In the genomic region with DNA sequence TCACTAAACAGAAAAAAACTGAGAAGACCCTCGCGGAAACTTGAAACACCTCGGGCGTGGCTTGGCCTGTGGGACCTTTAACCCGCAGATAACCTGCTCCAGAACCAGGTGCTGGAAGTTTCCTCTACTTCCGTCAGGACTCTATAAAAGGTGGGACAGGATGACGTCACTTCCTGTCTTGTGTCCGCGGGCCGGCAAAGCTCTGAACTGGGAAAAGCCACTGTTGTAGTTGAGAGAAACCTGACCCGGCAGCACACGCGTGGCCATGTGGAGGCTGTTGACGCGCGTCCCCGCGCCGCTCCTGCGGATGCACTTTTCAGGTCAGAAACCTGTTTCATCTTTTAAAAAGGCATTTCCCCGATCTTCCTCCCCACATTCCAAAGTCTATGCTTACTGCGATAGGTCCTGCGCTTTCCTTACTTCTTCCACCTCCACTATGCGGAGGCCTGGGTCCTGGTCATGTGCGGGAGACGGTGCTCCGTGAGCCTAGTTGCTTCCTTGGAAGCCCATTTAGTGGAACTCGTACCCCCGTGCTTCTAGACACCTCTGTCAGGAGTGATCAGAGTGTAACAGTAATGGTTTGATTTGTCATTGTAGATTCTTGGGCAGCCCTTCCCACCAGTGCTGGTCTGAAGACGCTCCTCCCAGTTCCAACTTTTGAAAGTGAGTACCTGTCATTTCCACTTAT, we compare ENCODE assay signal across 8 mouse cellular contexts. TPM values are rescaled to one million over a fixed set of nuclear protein-coding genes. Genes with fewer than 3 reads are reported as not detected.
DNase-seq lines count a peak whose midpoint lies in the region; ATAC-seq and TF ChIP-seq lines count a peak whose summit lies in the region.

A gene (plus strand): TSS at position 187 of the 688 bp plus-strand sequence.

- TF ChIP-seq CTCF in kidney, postnatal 0 days (IDR thresholded peaks at IDR 0.05; ENCODE audit: low read depth) = no peak

- peaks cover 24% of the 10 kb centered on the region for H3K36me3 ChIP-seq in heart, embryonic 12.5 days
- H3K36me3 ChIP-seq in kidney, postnatal 0 days (ENCODE audit: insufficient read depth, low read length) = peaks cover 8% of the 10 kb centered on the region
- peaks cover 10% of the 10 kb centered on the region; the same call in 1 of the 2 replicates for H3K36me3 ChIP-seq in liver, embryonic 11.5 days (ENCODE audit: control insufficient read depth, insufficient read depth, low read length)
- H3K36me3 ChIP-seq in stomach, embryonic 14.5 days (ENCODE audit: control insufficient read depth, insufficient read depth, low read length) = peaks cover 7% of the 10 kb centered on the region; the same call in 1 of the 2 replicates

- H3K27ac ChIP-seq in heart, embryonic 12.5 days (ENCODE audit: poor library complexity, severe bottlenecking) = peak within 1 kb of the TSS; percentile 36; the same call in 1 of the 2 replicates
- peak within 1 kb of the TSS; percentile 32; the same call in 1 of the 2 replicates for H3K27ac ChIP-seq in kidney, postnatal 0 days
- H3K27ac ChIP-seq in liver, embryonic 11.5 days (ENCODE audit: low read depth, low read length) = no peak within 1 kb of the TSS
- H3K27ac ChIP-seq in stomach, embryonic 14.5 days (ENCODE audit: low read length) = peak within 1 kb of the TSS; percentile 44

- DNase-seq in CD4-positive helper T cell, adult 2 months (ENCODE audit: low read depth, low spot score) = peak; percentile 92
- peak; percentile 75 for DNase-seq in brain, embryonic 18.5 days (ENCODE audit: low read depth, low spot score)
- DNase-seq in kidney, postnatal 0 days (ENCODE audit: low spot score) = peak; percentile 93
- DNase-seq in liver, embryonic 11.5 days (ENCODE audit: low spot score) = peak; percentile 82
- peak; percentile 97 for DNase-seq in naive thymus-derived CD4-positive, alpha-beta T cell, adult 2 months (ENCODE audit: low read depth)

- H3K9me3 ChIP-seq in heart, embryonic 12.5 days (replicated peaks) = no peaks in the 10 kb centered on the region
- no peaks in the 10 kb centered on the region for H3K9me3 ChIP-seq in kidney, postnatal 0 days (replicated peaks; ENCODE audit: low read length)
- H3K9me3 ChIP-seq in liver, embryonic 11.5 days (ENCODE audit: control insufficient read depth, low read length) = no peaks in the 10 kb centered on the region
- H3K9me3 ChIP-seq in stomach, embryonic 14.5 days (ENCODE audit: control insufficient read depth, low read depth, low read length) = no peaks in the 10 kb centered on the region

- peak within 1 kb of the TSS; percentile 83 for H3K9ac ChIP-seq in heart, embryonic 12.5 days
- peak within 1 kb of the TSS; percentile 69 for H3K9ac ChIP-seq in kidney, postnatal 0 days (ENCODE audit: low read depth, low read length)
- peak within 1 kb of the TSS; percentile 62 for H3K9ac ChIP-seq in liver, embryonic 11.5 days (ENCODE audit: low read depth, low read length)
- H3K9ac ChIP-seq in stomach, embryonic 14.5 days (replicated peaks; ENCODE audit: low read depth, low read length) = peak within 1 kb of the TSS; percentile 52

- 0 out of 2 replicates have a peak, but pooled peaks cover 5% of the 10 kb centered on the region for H3K27me3 ChIP-seq in heart, embryonic 12.5 days (replicated peaks)
- H3K27me3 ChIP-seq in kidney, postnatal 0 days (ENCODE audit: insufficient read depth, low read length) = no peaks in the 10 kb centered on the region
- H3K27me3 ChIP-seq in liver, embryonic 11.5 days (replicated peaks; ENCODE audit: control insufficient read depth, insufficient read depth, low read length) = no peaks in the 10 kb centered on the region
- no peaks in the 10 kb centered on the region for H3K27me3 ChIP-seq in stomach, embryonic 14.5 days (ENCODE audit: control insufficient read depth, insufficient read depth, low read length)

- WGBS in heart, embryonic 12.5 days = under 1% methylated on average over 30 of the region's 30 CpGs
- WGBS in kidney, postnatal 0 days = under 1% methylated on average over 30 of the region's 30 CpGs
- under 1% methylated on average over 30 of the region's 30 CpGs for WGBS in liver, embryonic 11.5 days
- WGBS in stomach, embryonic 14.5 days = under 1% methylated on average over 30 of the region's 30 CpGs

- peaks cover 7% of the 10 kb centered on the region for H3K4me1 ChIP-seq in heart, embryonic 12.5 days (replicated peaks)
- H3K4me1 ChIP-seq in kidney, postnatal 0 days (replicated peaks; ENCODE audit: insufficient read depth, low read length) = peaks cover 5% of the 10 kb centered on the region; the same call in 1 of the 2 replicates
- H3K4me1 ChIP-seq in liver, embryonic 11.5 days (replicated peaks; ENCODE audit: control insufficient read depth, insufficient read depth, low read length) = no peaks in the 10 kb centered on the region
- 0 out of 2 replicates have a peak, but pooled peaks cover 6% of the 10 kb centered on the region for H3K4me1 ChIP-seq in stomach, embryonic 14.5 days (ENCODE audit: control insufficient read depth, insufficient read depth, low read length)

- peak; percentile 95 for ATAC-seq in erythroid progenitor cell, adult 5-6 weeks (replicated peaks; ENCODE audit: low FRiP score, poor library complexity, severe bottlenecking)
- ATAC-seq in heart, embryonic 12.5 days (ENCODE audit: insufficient number of reproducible peaks, low FRiP score) = peak; percentile 91
- ATAC-seq in kidney, postnatal 0 days (replicated peaks; ENCODE audit: low FRiP score, low read depth) = peak; percentile 93
- peak; percentile 86 for ATAC-seq in liver, embryonic 11.5 days (replicated peaks; ENCODE audit: low FRiP score)
- ATAC-seq in stomach, embryonic 14.5 days (ENCODE audit: insufficient number of reproducible peaks, insufficient read depth, low FRiP score, low read depth) = peak; percentile 89

- peak within 1 kb of the TSS; percentile 86 for H3K4me3 ChIP-seq in heart, embryonic 12.5 days
- peak within 1 kb of the TSS; percentile 54 for H3K4me3 ChIP-seq in kidney, postnatal 0 days (replicated peaks; ENCODE audit: low read depth, low read length)
- H3K4me3 ChIP-seq in liver, embryonic 11.5 days (ENCODE audit: low read depth, low read length) = peak within 1 kb of the TSS; percentile 73
- H3K4me3 ChIP-seq in stomach, embryonic 14.5 days (ENCODE audit: low read depth, low read length) = peak within 1 kb of the TSS; percentile 69

- H3K4me2 ChIP-seq in heart, embryonic 12.5 days = peak within 1 kb of the TSS; percentile 85
- H3K4me2 ChIP-seq in kidney, postnatal 0 days (ENCODE audit: low read length) = peak within 1 kb of the TSS; percentile 64
- H3K4me2 ChIP-seq in liver, embryonic 11.5 days = peak within 1 kb of the TSS; percentile 59
- H3K4me2 ChIP-seq in stomach, embryonic 14.5 days (replicated peaks; ENCODE audit: low read depth, low read length) = peak within 1 kb of the TSS; percentile 74

RNA-seq across cellular contexts. Expression of the gene that starts here (rescaled TPM):
- total RNA-seq in erythroid progenitor cell, adult 5-6 weeks (2015; ENCODE audit: low replicate concordance) = 19.8 and 21.0 TPM in 2 replicates
- total RNA-seq in erythroid progenitor cell, adult 5-6 weeks (2017; ENCODE audit: low replicate concordance) = 6.8 and 22.5 TPM in 2 replicates
- polyA plus RNA-seq in heart, embryonic 12.5 days (2016; fragmentation: Nextera tagmentation; extraction: Ambion mirVana) = 76.2 and 76.8 TPM in 2 replicates
- polyA plus RNA-seq in kidney, postnatal 0 days (2015; fragmentation: Nextera tagmentation; extraction: Ambion mirVana) = 66.7 and 69.8 TPM in 2 replicates
- 72.8 and 76.5 TPM in 2 replicates for polyA plus RNA-seq in liver, embryonic 11.5 days (2014; fragmentation: Nextera tagmentation; extraction: Ambion mirVana)
- polyA plus RNA-seq in stomach, embryonic 14.5 days (2014; fragmentation: Nextera tagmentation; extraction: Ambion mirVana) = 51.1 and 59.7 TPM in 2 replicates
